Mouse (Mus musculus) heart, embryonic 16.5 days (tissue): Measurements from ENCODE around the gene Dock3. TPM values are rescaled to one million over a fixed set of nuclear protein-coding genes. Genes with fewer than 3 reads are reported as not detected.

ENCODE experiments used
- ATAC-seq: fragments of 200-750 bp; cut with Nextera tagmentation; replicated peaks from 2 replicates; pipeline ENCODE4 v1.8.0; 2017; ENCODE audit warnings: moderate number of reproducible peaks; ENCODE audit not compliant: insufficient read depth, low FRiP score; ENCODE audit errors: extremely low read depth
- H3K27ac ChIP-seq: fragments of 300-500 bp; sonication (generic); 2 replicates; pipeline ENCODE4 v1.5.1; 2014; ENCODE audit warnings: mild to moderate bottlenecking, low read length, control low read depth, moderate library complexity
- H3K27me3 ChIP-seq: fragments of 300-500 bp; sonication (generic); 2 replicates; pipeline ENCODE4 v1.6.1; 2014; ENCODE audit warnings: low read length, mixed read lengths; ENCODE audit not compliant: control insufficient read depth, insufficient read depth
- H3K36me3 ChIP-seq: fragments of 300-500 bp; sonication (generic); 2 replicates; pipeline ENCODE4 v1.6.1; 2014; ENCODE audit not compliant: control insufficient read depth, insufficient read depth
- H3K4me1 ChIP-seq: fragments of 300-500 bp; sonication (generic); 2 replicates; pipeline ENCODE4 v1.6.1; 2014; ENCODE audit warnings: low read length, mixed read lengths; ENCODE audit not compliant: control insufficient read depth, insufficient read depth
- H3K4me2 ChIP-seq: fragments of 300-500 bp; sonication (generic); 2 replicates; pipeline ENCODE4 v1.6.1; 2014; ENCODE audit warnings: low read depth, mild to moderate bottlenecking, control low read depth, low read length
- H3K4me3 ChIP-seq: fragments of 300-500 bp; sonication (generic); 2 replicates; pipeline ENCODE4 v1.5.1; 2014; ENCODE audit warnings: mild to moderate bottlenecking, control low read depth, low read length
- H3K9ac ChIP-seq: fragments of 300-500 bp; sonication (generic); 2 replicates; pipeline ENCODE4 v1.6.1; 2014; ENCODE audit warnings: low read length, control low read depth
- H3K9me3 ChIP-seq: fragments of 300-500 bp; sonication (generic); replicated peaks from 2 replicates; pipeline ENCODE4 v1.6.1; 2016; ENCODE audit warnings: low read length; ENCODE audit not compliant: control insufficient read depth
- WGBS: fragments of 180-500 bp; shearing (Covaris S2); extraction: QIAGEN DNeasy Blood & Tissue Kit; methylation state at CpG from one replicate; pipeline ENCODE4 v1.1.7; 2014; 5-methylcytosine and 5-hydroxymethylcytosine counted together
- polyA plus RNA-seq: library from polyadenylated mRNA; unstranded; fragments of >200 nt; fragmentation: Nextera tagmentation; extraction: Ambion mirVana; gene quantifications from 2 replicates; pipeline ENCODE4 v1.2.1, GENCODE M21; 2015

Dock3 gene
- polyA plus RNA-seq, 1 experiment from 2014 or later: 0.43 TPM

- Histone ChIP-seq H3K27ac (no peak overlapping the region), H3K9ac (no peak overlapping the region), H3K27me3 (no peaks in the 10 kb centered on the region), H3K4me1 (peaks cover 4% of the 10 kb centered on the region; the same call in 1 of the 2 replicates), H3K36me3 (no peaks in the 10 kb centered on the region), H3K4me2 (no peak overlapping the region), H3K9me3 (no peaks in the 10 kb centered on the region), H3K4me3 (no peak overlapping the region)
- 63% methylated on average over 10 of the region's 10 CpGs for WGBS
- no peak for ATAC-seq
Measured at GRCm38 (mm10) chr9:107273184-107273583, 41.5 kb upstream of the Dock3 start.

GRCm38 (mm10) chr9:107272284-107272683, 40.6 kb upstream of the Dock3 start:
- H3K9ac ChIP-seq: no peak overlapping the region
- peaks cover 4% of the 10 kb centered on the region; the same call in 1 of the 2 replicates for H3K4me1 ChIP-seq
- no peak overlapping the region for H3K4me3 ChIP-seq
- ATAC-seq: peak; percentile 50; the same call in 1 of the 2 replicates
- H3K4me2 ChIP-seq: no peak overlapping the region
- no peaks in the 10 kb centered on the region for H3K27me3 ChIP-seq
- no peaks in the 10 kb centered on the region for H3K9me3 ChIP-seq
- WGBS: 24% methylated on average over 4 of the region's 4 CpGs
- no peaks in the 10 kb centered on the region for H3K36me3 ChIP-seq
- H3K27ac ChIP-seq: no peak overlapping the region

GRCm38 (mm10) chr9:107271177-107271938, 39.6 kb upstream of the Dock3 start:
- H3K36me3 ChIP-seq: no peaks in the 10 kb centered on the region
- no peaks in the 10 kb centered on the region for H3K27me3 ChIP-seq
- no peak overlapping the region for H3K4me3 ChIP-seq
- H3K4me1 ChIP-seq: peaks cover 4% of the 10 kb centered on the region; the same call in 1 of the 2 replicates
- no peak overlapping the region for H3K27ac ChIP-seq
- no peak for ATAC-seq
- H3K4me2 ChIP-seq: no peak overlapping the region
- 68% methylated on average over 7 of the region's 7 CpGs for WGBS
- no peak overlapping the region for H3K9ac ChIP-seq
- no peaks in the 10 kb centered on the region for H3K9me3 ChIP-seq

GRCm38 (mm10) chr9:107269772-107270171, 38.1 kb upstream of the Dock3 start:
- ATAC-seq: no peak
- H3K4me3 ChIP-seq: no peak overlapping the region
- H3K27ac ChIP-seq: no peak overlapping the region
- no peak overlapping the region for H3K4me2 ChIP-seq
- H3K9me3 ChIP-seq: no peaks in the 10 kb centered on the region
- H3K9ac ChIP-seq: no peak overlapping the region
- no peaks in the 10 kb centered on the region for H3K36me3 ChIP-seq
- H3K27me3 ChIP-seq: no peaks in the 10 kb centered on the region; the same call in 1 of the 2 replicates
- peaks cover 4% of the 10 kb centered on the region; the same call in 1 of the 2 replicates for H3K4me1 ChIP-seq
- 83% methylated on average over 1 of the region's 1 CpGs for WGBS

- Histone ChIP-seq H3K27ac (no peak overlapping the region), H3K4me2 (no peak overlapping the region), H3K4me1 (peaks cover 4% of the 10 kb centered on the region; the same call in 1 of the 2 replicates), H3K36me3 (no peaks in the 10 kb centered on the region), H3K9ac (no peak overlapping the region), H3K27me3 (no peaks in the 10 kb centered on the region; the same call in 1 of the 2 replicates), H3K4me3 (no peak overlapping the region), H3K9me3 (no peaks in the 10 kb centered on the region)
- no peak for ATAC-seq
- 45% methylated on average over 4 of the region's 4 CpGs for WGBS
Measured at GRCm38 (mm10) chr9:107267721-107268402, 36.2 kb upstream of the Dock3 start.

GRCm38 (mm10) chr9:107267028-107267427, 35.3 kb upstream of the Dock3 start:
- Histone ChIP-seq H3K9me3 (no peaks in the 10 kb centered on the region), H3K27ac (no peak overlapping the region), H3K4me3 (no peak overlapping the region), H3K4me1 (no peaks in the 10 kb centered on the region), H3K9ac (no peak overlapping the region), H3K27me3 (no peaks in the 10 kb centered on the region; the same call in 1 of the 2 replicates), H3K4me2 (no peak overlapping the region), H3K36me3 (no peaks in the 10 kb centered on the region)
- 37% methylated on average over 1 of the region's 1 CpGs for WGBS
- ATAC-seq: no peak

- H3K4me1 ChIP-seq: peaks cover 8% of the 10 kb centered on the region
- no peak for ATAC-seq
- H3K27me3 ChIP-seq: no peaks in the 10 kb centered on the region; the same call in 1 of the 2 replicates
- WGBS: 63% methylated on average over 3 of the region's 3 CpGs
- no peaks in the 10 kb centered on the region for H3K36me3 ChIP-seq
- H3K9ac ChIP-seq: no peak overlapping the region
- no peaks in the 10 kb centered on the region for H3K9me3 ChIP-seq
- no peak overlapping the region for H3K4me2 ChIP-seq
- no peak overlapping the region for H3K27ac ChIP-seq
- no peak overlapping the region for H3K4me3 ChIP-seq
Measured at GRCm38 (mm10) chr9:107264731-107265130, 33.0 kb upstream of the Dock3 start.

GRCm38 (mm10) chr9:107263912-107264311, 32.2 kb upstream of the Dock3 start:
- WGBS: 92% methylated on average over 5 of the region's 5 CpGs
- no peak overlapping the region for H3K9ac ChIP-seq
- H3K27ac ChIP-seq: no peak overlapping the region
- H3K27me3 ChIP-seq: no peaks in the 10 kb centered on the region; the same call in 1 of the 2 replicates
- H3K4me2 ChIP-seq: no peak overlapping the region
- no peaks in the 10 kb centered on the region for H3K36me3 ChIP-seq
- no peaks in the 10 kb centered on the region for H3K9me3 ChIP-seq
- H3K4me3 ChIP-seq: no peak overlapping the region
- ATAC-seq: no peak
- peaks cover 15% of the 10 kb centered on the region for H3K4me1 ChIP-seq

GRCm38 (mm10) chr9:107262375-107262774, 30.7 kb upstream of the Dock3 start:
- Histone ChIP-seq H3K36me3 (no peaks in the 10 kb centered on the region), H3K9ac (no peak overlapping the region), H3K4me1 (peaks cover 18% of the 10 kb centered on the region), H3K9me3 (no peaks in the 10 kb centered on the region), H3K27me3 (no peaks in the 10 kb centered on the region; the same call in 1 of the 2 replicates), H3K27ac (no peak overlapping the region), H3K4me2 (no peak overlapping the region), H3K4me3 (no peak overlapping the region)
- ATAC-seq: no peak
- 71% methylated on average over 7 of the region's 7 CpGs for WGBS
